Comparison of ENCODE assay signal across 8 mouse cellular contexts in genomic region chr5:149489136-149489535, GRCm38 (mm10). TPM values are rescaled to one million over a fixed set of nuclear protein-coding genes. Genes with fewer than 3 reads are reported as not detected.
DNase-seq lines count a peak whose midpoint lies in the region; ATAC-seq and TF ChIP-seq lines count a peak whose summit lies in the region.

No protein-coding gene starts in this region.

- H3K4me3 ChIP-seq in embryonic facial prominence, embryonic 12.5 days = no peak overlapping the region
- peak overlapping the region; percentile 33 for H3K4me3 ChIP-seq in midbrain, embryonic 13.5 days (replicated peaks)
- no peak overlapping the region for H3K4me3 ChIP-seq in lung, adult 2 months (replicated peaks; ENCODE audit: extremely low read depth, low read depth, low read length)

- ATAC-seq in embryonic facial prominence, embryonic 12.5 days (ENCODE audit: insufficient number of reproducible peaks, insufficient read depth, low FRiP score, low TSS enrichment) = 0 out of 2 replicates have a peak, but pooled peaks have one; percentile 49
- peak; percentile 95 for ATAC-seq in midbrain, embryonic 13.5 days

- no peaks in the 10 kb centered on the region for H3K27me3 ChIP-seq in embryonic facial prominence, embryonic 12.5 days
- H3K27me3 ChIP-seq in midbrain, embryonic 13.5 days = peaks cover 17% of the 10 kb centered on the region; the same call in 1 of the 2 replicates

- H3K36me3 ChIP-seq in embryonic facial prominence, embryonic 12.5 days = no peaks in the 10 kb centered on the region
- no peaks in the 10 kb centered on the region for H3K36me3 ChIP-seq in midbrain, embryonic 13.5 days

- 51% methylated on average over 11 of the region's 11 CpGs for WGBS in embryonic facial prominence, embryonic 12.5 days
- 3% methylated on average over 11 of the region's 11 CpGs for WGBS in midbrain, embryonic 13.5 days
- 69% methylated on average over 11 of the region's 11 CpGs for WGBS in lung, adult 2 months

- peak overlapping the region; percentile 20; the same call in 1 of the 2 replicates for H3K27ac ChIP-seq in embryonic facial prominence, embryonic 12.5 days
- peak overlapping the region; percentile 97 for H3K27ac ChIP-seq in midbrain, embryonic 13.5 days

- TF ChIP-seq CTCF in lung, adult 2 months (IDR thresholded peaks at IDR 0.05; ENCODE audit: insufficient read depth, low read length) = no peak

- peak; percentile 41 to 46 for DNase-seq in adrenal gland, postnatal 36 days
- peak; percentile 87 for DNase-seq in layer of hippocampus, adult 11-12 months (ENCODE audit: low spot score)
- DNase-seq in kidney, adult 11 months = no peak
- no peak for DNase-seq in kidney, adult 8-10 months
- no peak for DNase-seq in lung, adult 2 months
- no peak for DNase-seq in kidney, adult 18-20 months

- TF ChIP-seq POLR2A in lung, adult 2 months (IDR thresholded peaks at IDR 0.05; ENCODE audit: borderline replicate concordance, extremely low read depth, low read depth, low read length) = no peak

- peak overlapping the region; percentile 4; the same call in 1 of the 2 replicates for H3K4me2 ChIP-seq in embryonic facial prominence, embryonic 12.5 days (replicated peaks)
- peak overlapping the region; percentile 51 for H3K4me2 ChIP-seq in midbrain, embryonic 13.5 days (replicated peaks)

- H3K9me3 ChIP-seq in embryonic facial prominence, embryonic 12.5 days = no peaks in the 10 kb centered on the region
- no peaks in the 10 kb centered on the region for H3K9me3 ChIP-seq in midbrain, embryonic 13.5 days

- no peak overlapping the region for H3K9ac ChIP-seq in embryonic facial prominence, embryonic 12.5 days
- H3K9ac ChIP-seq in midbrain, embryonic 13.5 days (replicated peaks) = peak overlapping the region; percentile 40; the same call in 1 of the 2 replicates

- H3K4me1 ChIP-seq in embryonic facial prominence, embryonic 12.5 days = peaks cover 14% of the 10 kb centered on the region
- peaks cover 41% of the 10 kb centered on the region for H3K4me1 ChIP-seq in midbrain, embryonic 13.5 days (replicated peaks)
- H3K4me1 ChIP-seq in lung, adult 2 months (ENCODE audit: control insufficient read depth, insufficient read depth, low read length) = no peaks in the 10 kb centered on the region

RNA-seq across cellular contexts. Expression of gene Wdr95, which starts 39.3 kb away (rescaled TPM):
- total RNA-seq in adrenal gland, postnatal 36 days (2021) = not detected
- polyA plus RNA-seq in embryonic facial prominence, embryonic 12.5 days (2016; fragmentation: Nextera tagmentation; extraction: Ambion mirVana) = 0.08 TPM in 1 of 2 replicates, not detected in the other
- polyA plus RNA-seq in midbrain, embryonic 13.5 days (2015; fragmentation: Nextera tagmentation; extraction: Ambion mirVana) = 0.11 TPM in 1 of 2 replicates, not detected in the other
- polyA plus RNA-seq in lung, adult 2 months (2012; rRNA removed) = 0.89 and 1.9 TPM in 2 replicates

RNA-seq across cellular contexts. Expression of gene Tex26, which starts 49.7 kb away (rescaled TPM):
- not detected for total RNA-seq in adrenal gland, postnatal 36 days (2021)
- polyA plus RNA-seq in embryonic facial prominence, embryonic 12.5 days (2016; fragmentation: Nextera tagmentation; extraction: Ambion mirVana) = 0.63 and 0.70 TPM in 2 replicates
- polyA plus RNA-seq in midbrain, embryonic 13.5 days (2015; fragmentation: Nextera tagmentation; extraction: Ambion mirVana) = 2.3 and 2.5 TPM in 2 replicates
- 0.91 and 1.5 TPM in 2 replicates for polyA plus RNA-seq in lung, adult 2 months (2012; rRNA removed)

Comparison
In these comparisons a context has a peak if more than half of its experiments do, and no peak if none do; other contexts are left out.
1. DNase-seq: peak in adrenal gland, postnatal 36 days (2 of 2) and layer of hippocampus, adult 11-12 months (single experiment); none in kidney, adult 11 months (single experiment), kidney, adult 8-10 months (0 of 2), lung, adult 2 months (single experiment) and kidney, adult 18-20 months (single experiment).